Mouse (Mus musculus) liver, embryonic 14.5 days (tissue): ENCODE data around the gene Rnaseh1. TPM values are rescaled to one million over a fixed set of nuclear protein-coding genes. Genes with fewer than 3 reads are reported as not detected.

Experiments used
- ATAC-seq: fragments of 200-750 bp; cut with Nextera tagmentation; 2 replicates; pipeline ENCODE4 v1.8.0; 2017; ENCODE audit warnings: moderate number of reproducible peaks, mild to moderate bottlenecking, moderate library complexity; ENCODE audit not compliant: insufficient read depth
- DNase-seq, 3 experiments: peaks; one replicate each; pipeline ENCODE4 v3.0.0-alpha.2; 2012 to 2013; ENCODE audit warnings: low read depth in 3 of 3, low spot score in 3 of 3
- H3K27ac ChIP-seq: fragments of 300-500 bp; sonication (generic); 2 replicates; pipeline ENCODE4 v1.5.1; 2014; ENCODE audit warnings: moderate library complexity, mild to moderate bottlenecking, control low read depth, inconsistent platforms
- H3K27me3 ChIP-seq: fragments of 300-500 bp; sonication (generic); 2 replicates; pipeline ENCODE4 v1.6.1; 2014; ENCODE audit warnings: mild to moderate bottlenecking, low read length, moderate library complexity; ENCODE audit not compliant: control insufficient read depth, insufficient read depth
- H3K36me3 ChIP-seq: fragments of 300-500 bp; sonication (generic); replicated peaks from 2 replicates; pipeline ENCODE4 v1.6.1; 2014; ENCODE audit warnings: low read depth; ENCODE audit not compliant: control insufficient read depth, insufficient read depth
- H3K4me1 ChIP-seq, 2 experiments: fragments of 200-500 bp in 1 of 2; fragments of 300-500 bp in 1 of 2; sonication (generic) in 1 of 2; replicated peaks; 2 replicates each; pipeline ENCODE4 v1.6.1; 2012 to 2014; ENCODE audit warnings: antibody characterized with exemption in 1 of 2, inconsistent platforms in 1 of 2, low read length in 1 of 2; ENCODE audit not compliant: control insufficient read depth in 2 of 2, insufficient read depth in 2 of 2
- H3K4me2 ChIP-seq: fragments of 300-500 bp; sonication (generic); 2 replicates; pipeline ENCODE4 v1.6.1; 2014; ENCODE audit warnings: low read depth, mild to moderate bottlenecking, control low read depth, moderate library complexity
- H3K4me3 ChIP-seq, 2 experiments: fragments of 200-500 bp in 1 of 2; fragments of 300-500 bp in 1 of 2; sonication (generic) in 1 of 2; 2 replicates each; pipeline ENCODE4 v1.5.1; 2012 to 2014; ENCODE audit warnings: low read depth in 2 of 2, low read length in 2 of 2, mild to moderate bottlenecking in 2 of 2, control low read depth in 1 of 2, inconsistent platforms in 1 of 2, moderate library complexity in 1 of 2; ENCODE audit not compliant: insufficient read depth in 1 of 2
- H3K9ac ChIP-seq: fragments of 300-500 bp; sonication (generic); replicated peaks from 2 replicates; pipeline ENCODE4 v1.6.1; 2014; ENCODE audit warnings: mild to moderate bottlenecking, control low read depth, moderate library complexity
- H3K9me3 ChIP-seq: fragments of 300-500 bp; sonication (generic); 2 replicates; pipeline ENCODE4 v1.6.1; 2016; ENCODE audit warnings: low read length, mixed read lengths; ENCODE audit not compliant: control insufficient read depth
- CTCF ChIP-seq: IDR thresholded peaks from 2 replicates; pipeline ENCODE4 v1.5.1; 2016; ENCODE audit warnings: antibody characterized with exemption, low read depth, control low read depth
- EP300 ChIP-seq: IDR thresholded peaks from 2 replicates; pipeline ENCODE4 v1.6.1; 2016; ENCODE audit warnings: antibody characterized with exemption, low read depth
- WGBS: fragments of 180-500 bp; shearing (Covaris S2); extraction: QIAGEN DNeasy Blood & Tissue Kit; methylation state at CpG from one replicate; pipeline ENCODE4 v1.1.7; 2014; ENCODE audit not compliant: insufficient replicate concordance; 5-methylcytosine and 5-hydroxymethylcytosine counted together
- polyA plus RNA-seq, 2 experiments: library from polyadenylated mRNA; depleted of rRNA in 1 of 2; stranded (reverse) in 1 of 2; unstranded in 1 of 2; fragments of >200 nt; fragmentation: Nextera tagmentation in 1 of 2; extraction: Ambion mirVana in 1 of 2; gene quantifications; 2 replicates each; pipeline versions ENCODE4 v1.2.1 to v1.2.3; 2012 to 2014

The Rnaseh1 gene
- polyA plus RNA-seq, 2 experiments = 9.3 to 9.7 TPM

GRCm38 (mm10) chr12:28684674-28685073 is 35.3 kb downstream of the Rnaseh1 start:
- Histone ChIP-seq H3K4me1 (peaks cover 0 to 5% of the 10 kb centered on the region in 2 experiments; a peak in 2 of 4 replicates), H3K9ac (no peak overlapping the region), H3K4me2 (no peak overlapping the region), H3K4me3 (no peak overlapping the region), H3K9me3 (no peaks in the 10 kb centered on the region), H3K27ac (no peak overlapping the region), H3K27me3 (no peaks in the 10 kb centered on the region), H3K36me3 (peaks cover 5% of the 10 kb centered on the region)
- ATAC-seq (no peak), DNase-seq (no peak)
- whole genome bisulfite sequencing = 59% methylated on average over 1 of the region's 1 CpGs
- TF ChIP-seq EP300 (no peak), CTCF (no peak)

- H3K9me3 ChIP-seq = no peaks in the 10 kb centered on the region
- ATAC-seq (peak; percentile 19; the same call in 1 of the 2 replicates), DNase-seq (no peak)
- H3K27me3 ChIP-seq = no peaks in the 10 kb centered on the region
- H3K4me3 ChIP-seq = no peak overlapping the region
- 55% methylated on average over 3 of the region's 3 CpGs for WGBS
- peaks cover 0 to 5% of the 10 kb centered on the region in 2 experiments; a peak in 2 of 4 replicates for H3K4me1 ChIP-seq
- no peak overlapping the region for H3K9ac ChIP-seq
- H3K27ac ChIP-seq = no peak overlapping the region
- TF ChIP-seq CTCF = no peak
- no peak for TF ChIP-seq EP300
- peaks cover 9% of the 10 kb centered on the region for H3K36me3 ChIP-seq
- H3K4me2 ChIP-seq = no peak overlapping the region
These were observed 36.4 kb downstream of the Rnaseh1 start for GRCm38 (mm10) chr12:28685771-28686170.

GRCm38 (mm10) chr12:28686199-28686879 is 36.9 kb downstream of the Rnaseh1 start:
- Histone ChIP-seq H3K27ac (no peak overlapping the region), H3K36me3 (peaks cover 14% of the 10 kb centered on the region), H3K4me1 (peaks cover 0 to 5% of the 10 kb centered on the region in 2 experiments; a peak in 2 of 4 replicates), H3K4me3 (no peak overlapping the region), H3K4me2 (no peak overlapping the region), H3K27me3 (no peaks in the 10 kb centered on the region), H3K9ac (no peak overlapping the region), H3K9me3 (no peaks in the 10 kb centered on the region)
- peak; percentile 56; the same call in 1 of the 2 replicates for ATAC-seq
- 62% methylated on average over 8 of the region's 8 CpGs for WGBS
- TF ChIP-seq CTCF (no peak), EP300 (no peak)
- DNase-seq = no peak

GRCm38 (mm10) chr12:28688996-28689395 is 39.6 kb downstream of the Rnaseh1 start:
- Histone ChIP-seq H3K4me3 (no peak overlapping the region), H3K27ac (no peak overlapping the region), H3K36me3 (peaks cover 15% of the 10 kb centered on the region), H3K9me3 (no peaks in the 10 kb centered on the region), H3K4me2 (no peak overlapping the region), H3K27me3 (no peaks in the 10 kb centered on the region), H3K9ac (no peak overlapping the region), H3K4me1 (peaks cover 0 to 5% of the 10 kb centered on the region in 2 experiments; a peak in 2 of 4 replicates)
- DNase-seq = no peak
- ATAC-seq = no peak
- 86% methylated on average over 6 of the region's 6 CpGs for WGBS
- no peak for TF ChIP-seq CTCF
- no peak for TF ChIP-seq EP300

GRCm38 (mm10) chr12:28690730-28691129 is 41.3 kb downstream of the Rnaseh1 start:
- Histone ChIP-seq H3K4me2 (no peak overlapping the region), H3K4me3 (no peak overlapping the region), H3K9ac (no peak overlapping the region), H3K36me3 (peaks cover 15% of the 10 kb centered on the region), H3K9me3 (no peaks in the 10 kb centered on the region), H3K4me1 (peaks cover 0 to 5% of the 10 kb centered on the region in 2 experiments; a peak in 2 of 4 replicates), H3K27ac (no peak overlapping the region), H3K27me3 (no peaks in the 10 kb centered on the region)
- no peak for TF ChIP-seq CTCF
- ATAC-seq (no peak), DNase-seq (no peak)
- 90% methylated on average over 7 of the region's 7 CpGs for WGBS
